Mouse (Mus musculus): ENCODE results near the gene Obsl1. TPM values are rescaled to one million over a fixed set of nuclear protein-coding genes. Genes with fewer than 3 reads are reported as not detected.

Obsl1 gene
- polyA plus RNA-seq, 1 experiment from 2014 or later = 52.4 TPM

DNA sequence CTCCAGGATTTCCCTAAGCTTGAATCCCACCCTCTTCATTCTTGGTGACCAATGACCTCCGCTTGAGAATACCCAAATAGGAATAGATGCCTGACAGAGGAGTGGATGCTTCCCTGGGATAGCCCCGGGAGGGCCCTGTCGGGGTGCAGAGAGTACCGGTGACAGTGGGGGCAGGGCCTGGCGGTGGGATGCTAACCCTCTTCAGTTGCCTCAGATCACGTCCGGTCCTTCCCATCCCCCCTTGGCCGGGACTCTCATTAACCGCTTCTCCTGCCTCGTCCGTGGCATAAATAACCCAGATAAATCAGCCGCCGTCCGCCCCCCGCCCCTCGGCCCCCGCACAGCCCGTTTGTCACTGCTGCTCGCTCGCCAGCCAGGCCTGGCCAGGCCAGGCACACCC is 59.6 kb downstream of the Obsl1 start:
- ATAC-seq (replicated peaks; ENCODE audit: insufficient number of reproducible peaks, low FRiP score, low TSS enrichment, low read depth) (no peak), DNase-seq (ENCODE audit: low spot score) (no peak)
- H3K27me3 ChIP-seq (ENCODE audit: control insufficient read depth, insufficient read depth, low read length) = peaks cover 23% of the 10 kb centered on the region
- no peaks in the 10 kb centered on the region for H3K36me3 ChIP-seq (replicated peaks; ENCODE audit: control insufficient read depth, insufficient read depth, low read depth, low read length)
- no peak overlapping the region for H3K4me3 ChIP-seq (ENCODE audit: low read depth, low read length)
- no peaks in the 10 kb centered on the region for H3K9me3 ChIP-seq (replicated peaks; ENCODE audit: control insufficient read depth, low read length)
- H3K27ac ChIP-seq (replicated peaks; ENCODE audit: low read depth, low read length) = peak overlapping the region; percentile 10
- 4% methylated on average over 20 of the region's 20 CpGs for WGBS
- peak overlapping the region; percentile 10; the same call in 1 of the 2 replicates for H3K9ac ChIP-seq (replicated peaks; ENCODE audit: low read length)
- peak overlapping the region; percentile 15 for H3K4me2 ChIP-seq (ENCODE audit: low read depth, low read length)
- H3K4me1 ChIP-seq (ENCODE audit: control insufficient read depth, insufficient read depth, low read length) = peaks cover 44% of the 10 kb centered on the region

DNA sequence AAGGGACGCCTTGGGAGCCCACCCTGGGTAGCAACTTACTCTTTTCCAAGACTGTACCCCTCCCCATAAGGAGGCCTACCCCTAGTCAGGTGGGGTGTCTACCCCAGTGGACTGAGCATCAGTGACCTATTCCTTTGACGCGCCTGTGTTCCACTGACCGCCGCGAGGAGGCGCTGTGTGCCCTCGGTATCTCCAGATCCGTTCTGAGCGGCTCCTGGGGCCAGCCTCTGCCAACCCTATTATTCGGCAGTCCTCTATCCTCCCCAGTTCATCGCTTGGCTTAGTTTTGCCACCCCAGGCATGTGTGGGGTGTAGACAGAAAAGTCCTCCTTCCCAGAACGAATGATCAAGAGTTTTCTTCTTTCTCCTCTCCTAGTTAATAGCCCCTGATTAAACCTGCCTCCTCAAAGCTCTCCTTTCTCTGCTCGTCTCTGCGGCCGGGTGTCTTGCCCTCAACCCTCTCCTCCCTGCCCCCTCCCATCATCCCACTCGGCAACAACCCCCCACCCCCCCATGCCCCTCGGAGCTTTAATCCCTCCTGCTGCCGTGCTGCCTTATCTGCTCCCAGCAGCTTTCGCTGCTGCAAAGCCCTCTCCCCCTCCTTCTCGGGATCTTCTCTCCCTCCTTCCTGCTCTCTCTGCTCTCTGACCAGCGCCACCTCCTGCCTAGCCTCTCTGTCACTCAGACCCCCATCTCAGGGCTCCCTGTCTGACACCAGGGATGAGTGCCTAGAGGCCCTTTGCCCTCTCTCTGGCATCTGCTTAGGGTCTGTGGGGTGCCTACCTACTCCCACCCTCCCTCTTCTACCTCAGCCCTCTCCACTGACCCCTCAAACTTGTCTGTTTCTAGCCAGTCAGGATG is 60.3 kb downstream of the Obsl1 start:
- 0 out of 2 replicates have a peak, but pooled peaks have one; percentile 2 for ATAC-seq (replicated peaks; ENCODE audit: insufficient number of reproducible peaks, low FRiP score, low TSS enrichment, low read depth)
- Histone ChIP-seq H3K27ac (replicated peaks; ENCODE audit: low read depth, low read length) (peak overlapping the region; percentile 10; the same call in 1 of the 2 replicates), H3K4me3 (ENCODE audit: low read depth, low read length) (no peak overlapping the region), H3K27me3 (ENCODE audit: control insufficient read depth, insufficient read depth, low read length) (peaks cover 19% of the 10 kb centered on the region), H3K4me1 (ENCODE audit: control insufficient read depth, insufficient read depth, low read length) (peaks cover 41% of the 10 kb centered on the region), H3K9me3 (replicated peaks; ENCODE audit: control insufficient read depth, low read length) (no peaks in the 10 kb centered on the region), H3K4me2 (ENCODE audit: low read depth, low read length) (peak overlapping the region; percentile 0), H3K36me3 (replicated peaks; ENCODE audit: control insufficient read depth, insufficient read depth, low read depth, low read length) (no peaks in the 10 kb centered on the region), H3K9ac (replicated peaks; ENCODE audit: low read length) (no peak overlapping the region; the same call in 1 of the 2 replicates)
- under 1% methylated on average over 22 of the region's 22 CpGs for WGBS
- DNase-seq (ENCODE audit: low spot score) = peak; percentile 87

DNA sequence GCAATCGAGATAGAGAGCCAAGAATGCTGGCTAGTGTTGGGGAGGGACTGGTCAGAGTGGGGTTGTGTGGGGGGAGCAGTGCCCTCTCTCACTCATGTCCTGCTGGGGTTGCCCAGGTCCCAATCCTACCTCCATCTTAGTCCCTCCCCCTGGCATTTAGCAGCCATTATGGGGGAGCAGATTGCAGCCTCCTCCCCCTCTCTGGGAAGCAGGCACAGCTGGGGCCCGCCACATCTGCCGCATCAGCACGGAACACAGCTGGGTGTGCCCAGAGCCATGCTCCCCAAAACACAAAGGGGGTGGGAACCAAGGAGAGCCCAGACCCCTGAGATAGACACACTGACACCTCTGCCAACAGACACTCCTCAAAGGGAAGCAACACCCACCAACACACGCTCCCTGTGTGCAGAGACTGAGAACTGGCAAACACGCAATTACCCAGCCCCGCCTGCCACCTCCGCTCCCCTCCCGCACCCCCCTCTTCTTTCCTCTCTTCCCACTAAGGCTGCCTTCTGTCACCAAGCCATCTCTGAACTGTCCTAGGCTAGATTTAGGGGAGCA is 61.0 kb downstream of the Obsl1 start:
- WGBS = 20% methylated on average over 9 of the region's 9 CpGs
- Histone ChIP-seq H3K9ac (replicated peaks; ENCODE audit: low read length) (no peak overlapping the region), H3K27me3 (ENCODE audit: control insufficient read depth, insufficient read depth, low read length) (peaks cover 12% of the 10 kb centered on the region), H3K4me1 (ENCODE audit: control insufficient read depth, insufficient read depth, low read length) (peaks cover 35% of the 10 kb centered on the region), H3K27ac (replicated peaks; ENCODE audit: low read depth, low read length) (no peak overlapping the region), H3K36me3 (replicated peaks; ENCODE audit: control insufficient read depth, insufficient read depth, low read depth, low read length) (no peaks in the 10 kb centered on the region), H3K4me3 (ENCODE audit: low read depth, low read length) (no peak overlapping the region), H3K4me2 (ENCODE audit: low read depth, low read length) (no peak overlapping the region), H3K9me3 (replicated peaks; ENCODE audit: control insufficient read depth, low read length) (no peaks in the 10 kb centered on the region)
- ATAC-seq (replicated peaks; ENCODE audit: insufficient number of reproducible peaks, low FRiP score, low TSS enrichment, low read depth) (no peak), DNase-seq (ENCODE audit: low spot score) (no peak)

DNA sequence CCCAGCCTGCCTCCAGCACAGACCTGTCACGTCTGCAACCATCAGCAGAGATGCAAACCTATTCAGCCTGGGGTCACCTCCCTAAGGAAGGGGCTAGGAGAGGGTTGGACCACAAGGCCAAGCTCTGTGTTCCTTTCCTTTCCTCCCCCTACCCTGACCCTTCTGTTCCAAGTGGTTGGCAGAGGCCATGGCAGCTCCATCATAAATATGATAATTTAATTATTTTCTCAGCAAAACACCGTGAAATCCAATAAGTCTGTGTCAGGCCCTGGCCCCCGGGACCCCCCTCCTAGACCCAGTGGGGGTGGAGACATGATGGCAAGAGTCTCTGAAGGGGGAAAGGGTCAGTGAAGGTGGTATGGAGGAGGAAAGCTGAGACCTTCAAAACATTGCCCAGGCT is 62.0 kb downstream of the Obsl1 start:
- DNase-seq (ENCODE audit: low spot score) (no peak), ATAC-seq (replicated peaks; ENCODE audit: insufficient number of reproducible peaks, low FRiP score, low TSS enrichment, low read depth) (no peak)
- H3K9ac ChIP-seq (replicated peaks; ENCODE audit: low read length) = no peak overlapping the region
- 15% methylated on average over 3 of the region's 3 CpGs for WGBS
- H3K4me1 ChIP-seq (ENCODE audit: control insufficient read depth, insufficient read depth, low read length) = peaks cover 25% of the 10 kb centered on the region
- no peaks in the 10 kb centered on the region for H3K9me3 ChIP-seq (replicated peaks; ENCODE audit: control insufficient read depth, low read length)
- H3K27ac ChIP-seq (replicated peaks; ENCODE audit: low read depth, low read length) = 0 out of 2 replicates have a peak overlapping the region, but pooled peaks have one; percentile 13
- no peak overlapping the region for H3K4me3 ChIP-seq (ENCODE audit: low read depth, low read length)
- H3K4me2 ChIP-seq (ENCODE audit: low read depth, low read length) = no peak overlapping the region; the same call in 1 of the 2 replicates
- no peaks in the 10 kb centered on the region for H3K36me3 ChIP-seq (replicated peaks; ENCODE audit: control insufficient read depth, insufficient read depth, low read depth, low read length)
- H3K27me3 ChIP-seq (ENCODE audit: control insufficient read depth, insufficient read depth, low read length) = peaks cover 6% of the 10 kb centered on the region

DNA sequence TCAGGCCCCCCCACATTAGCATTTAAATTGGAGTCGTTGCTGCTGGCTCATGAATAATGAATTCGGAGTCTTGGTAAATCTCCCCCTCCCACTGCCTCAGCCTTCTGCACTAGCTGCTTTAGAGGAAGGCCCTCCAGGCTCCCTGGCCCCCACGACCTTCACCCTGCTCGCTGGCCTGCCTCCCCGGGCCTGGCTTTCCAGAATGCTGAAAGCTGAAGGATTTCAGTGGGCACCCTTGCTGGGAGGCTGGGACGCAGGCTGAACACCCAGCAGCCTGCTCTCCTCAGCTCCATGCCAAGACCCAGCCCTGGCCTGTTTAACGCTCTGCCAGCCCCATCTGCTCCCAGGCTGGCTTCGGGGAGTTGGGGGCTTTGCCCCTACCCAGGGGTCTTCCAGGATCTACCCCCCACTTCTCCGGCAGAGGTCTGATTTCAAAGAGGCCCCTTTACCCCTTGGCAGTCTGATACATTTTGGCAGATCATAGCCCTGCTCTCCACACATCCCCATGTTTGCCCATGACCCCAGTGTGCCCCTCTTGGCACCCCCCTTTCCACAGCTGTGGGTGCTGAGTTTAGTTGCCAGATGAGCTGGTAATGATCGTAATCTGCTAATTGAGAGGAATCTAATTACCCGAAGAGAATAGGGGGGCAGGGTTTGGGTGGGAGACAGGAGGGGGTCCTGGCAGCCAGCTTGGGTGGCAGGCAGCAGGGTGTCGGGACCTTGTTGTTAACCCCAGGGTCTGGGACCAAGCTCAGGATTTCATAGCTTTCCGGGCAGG is 62.8 kb downstream of the Obsl1 start:
- Histone ChIP-seq H3K4me3 (ENCODE audit: low read depth, low read length) (no peak overlapping the region), H3K4me2 (ENCODE audit: low read depth, low read length) (no peak overlapping the region), H3K4me1 (ENCODE audit: control insufficient read depth, insufficient read depth, low read length) (peaks cover 20% of the 10 kb centered on the region), H3K27me3 (ENCODE audit: control insufficient read depth, insufficient read depth, low read length) (0 out of 2 replicates have a peak, but pooled peaks cover 2% of the 10 kb centered on the region), H3K36me3 (replicated peaks; ENCODE audit: control insufficient read depth, insufficient read depth, low read depth, low read length) (no peaks in the 10 kb centered on the region), H3K9ac (replicated peaks; ENCODE audit: low read length) (no peak overlapping the region; the same call in 1 of the 2 replicates), H3K9me3 (replicated peaks; ENCODE audit: control insufficient read depth, low read length) (no peaks in the 10 kb centered on the region), H3K27ac (replicated peaks; ENCODE audit: low read depth, low read length) (0 out of 2 replicates have a peak overlapping the region, but pooled peaks have one; percentile 13)
- no peak for DNase-seq (ENCODE audit: low spot score)
- WGBS = 14% methylated on average over 13 of the region's 13 CpGs
- no peak for ATAC-seq (replicated peaks; ENCODE audit: insufficient number of reproducible peaks, low FRiP score, low TSS enrichment, low read depth)

DNA sequence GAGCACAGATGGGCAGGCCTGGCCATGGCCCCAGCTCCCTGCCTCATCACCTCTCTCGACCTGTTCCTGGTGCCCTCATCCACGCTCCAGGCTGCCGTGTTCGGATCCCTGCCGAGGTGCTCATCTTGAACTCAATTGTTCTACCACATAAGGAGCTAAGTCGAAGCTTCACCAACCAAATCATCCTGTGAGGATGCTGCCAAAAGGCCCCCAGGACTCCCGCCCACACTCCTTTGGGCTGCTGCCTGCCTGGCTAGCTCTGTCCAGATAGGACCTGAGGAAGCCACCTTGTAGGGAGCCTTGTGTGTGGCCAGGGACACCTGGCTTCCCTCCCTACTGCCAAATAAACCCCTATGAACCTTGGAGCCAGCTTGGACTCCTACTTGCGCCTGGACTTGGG is 63.4 kb downstream of the Obsl1 start:
- Histone ChIP-seq H3K27ac (replicated peaks; ENCODE audit: low read depth, low read length) (no peak overlapping the region), H3K9me3 (replicated peaks; ENCODE audit: control insufficient read depth, low read length) (no peaks in the 10 kb centered on the region), H3K4me1 (ENCODE audit: control insufficient read depth, insufficient read depth, low read length) (peaks cover 18% of the 10 kb centered on the region), H3K4me2 (ENCODE audit: low read depth, low read length) (no peak overlapping the region), H3K9ac (replicated peaks; ENCODE audit: low read length) (no peak overlapping the region), H3K36me3 (replicated peaks; ENCODE audit: control insufficient read depth, insufficient read depth, low read depth, low read length) (no peaks in the 10 kb centered on the region), H3K4me3 (ENCODE audit: low read depth, low read length) (no peak overlapping the region), H3K27me3 (ENCODE audit: control insufficient read depth, insufficient read depth, low read length) (no peaks in the 10 kb centered on the region)
- ATAC-seq (replicated peaks; ENCODE audit: insufficient number of reproducible peaks, low FRiP score, low TSS enrichment, low read depth) = no peak
- no peak for DNase-seq (ENCODE audit: low spot score)
- 42% methylated on average over 8 of the region's 8 CpGs for WGBS

DNA sequence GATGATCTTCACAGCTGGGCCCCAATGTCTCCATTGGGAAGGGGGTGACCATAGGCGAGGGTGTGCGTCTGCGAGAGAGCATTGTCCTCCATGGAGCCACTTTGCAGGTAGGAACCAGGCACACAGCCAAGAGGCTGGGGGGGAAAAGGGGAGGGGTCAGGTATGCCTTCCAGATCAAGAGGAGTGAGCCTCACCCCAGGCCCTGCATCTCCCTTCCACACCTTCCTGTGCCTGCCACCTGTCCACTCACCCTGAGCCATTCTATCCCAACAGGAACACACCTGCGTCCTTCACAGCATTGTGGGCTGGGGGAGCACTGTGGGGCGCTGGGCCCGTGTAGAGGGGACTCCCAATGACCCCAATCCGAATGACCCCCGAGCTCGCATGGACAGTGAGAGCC is 64.1 kb downstream of the Obsl1 start:
- DNase-seq (ENCODE audit: low spot score) (no peak), ATAC-seq (replicated peaks; ENCODE audit: insufficient number of reproducible peaks, low FRiP score, low TSS enrichment, low read depth) (no peak)
- peaks cover 14% of the 10 kb centered on the region for H3K4me1 ChIP-seq (ENCODE audit: control insufficient read depth, insufficient read depth, low read length)
- H3K9ac ChIP-seq (replicated peaks; ENCODE audit: low read length) = no peak overlapping the region
- no peaks in the 10 kb centered on the region for H3K9me3 ChIP-seq (replicated peaks; ENCODE audit: control insufficient read depth, low read length)
- H3K36me3 ChIP-seq (replicated peaks; ENCODE audit: control insufficient read depth, insufficient read depth, low read depth, low read length) = no peaks in the 10 kb centered on the region
- H3K4me3 ChIP-seq (ENCODE audit: low read depth, low read length) = no peak overlapping the region
- H3K27me3 ChIP-seq (ENCODE audit: control insufficient read depth, insufficient read depth, low read length) = no peaks in the 10 kb centered on the region
- WGBS = 82% methylated on average over 9 of the region's 9 CpGs
- no peak overlapping the region for H3K27ac ChIP-seq (replicated peaks; ENCODE audit: low read depth, low read length)
- H3K4me2 ChIP-seq (ENCODE audit: low read depth, low read length) = no peak overlapping the region

All from embryonic facial prominence, embryonic 11.5 days (tissue).